Mouse (Mus musculus) ovary, postnatal 36 days (tissue): ENCODE data around the gene Rnaseh2c.
A peak's percentile ranks its signal among the peaks of the same experiment; 100 is the strongest.

Experiments
- DNase-seq: peaks from one replicate; pipeline ENCODE4 v3.0.0; 2022; ENCODE audit warnings: low spot score, mixed read lengths

Gene Rnaseh2c

DNA sequence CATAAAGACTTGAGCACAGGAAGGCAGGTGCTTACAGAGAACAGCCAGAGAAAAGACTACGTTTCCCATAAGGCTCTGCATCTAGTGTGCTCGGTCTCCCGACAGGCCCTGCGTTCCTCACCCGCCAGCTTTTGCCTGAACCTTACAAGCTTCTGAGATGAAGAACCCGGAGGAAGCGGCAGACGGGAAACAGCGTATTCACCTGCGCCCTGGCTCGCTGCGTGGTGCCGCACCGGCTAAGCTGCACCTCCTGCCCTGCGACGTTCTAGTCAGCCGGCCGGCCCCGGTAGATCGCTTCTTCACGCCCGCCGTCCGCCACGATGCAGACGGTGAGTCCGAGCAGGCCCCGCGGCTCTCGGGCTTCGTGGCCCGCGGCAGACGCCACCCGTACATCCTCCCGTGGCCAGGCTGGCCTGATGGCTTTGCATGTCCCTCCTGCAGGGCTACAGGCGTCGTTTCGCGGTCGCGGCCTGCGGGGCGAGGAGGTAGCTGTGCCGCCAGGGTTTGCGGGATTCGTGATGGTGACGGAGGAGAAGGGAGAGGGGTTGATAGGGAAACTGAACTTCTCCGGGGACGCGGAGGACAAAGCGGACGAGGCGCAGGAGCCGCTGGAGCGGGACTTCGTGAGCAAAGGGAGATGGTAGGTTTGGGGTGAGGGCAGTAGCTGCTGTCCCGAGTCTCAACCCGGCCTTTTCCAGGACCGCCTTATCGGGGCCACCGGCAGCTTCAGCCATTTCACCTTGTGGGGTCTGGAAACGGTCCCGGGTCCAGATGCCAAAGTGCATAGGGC, at the start of gene Rnaseh2c:
TSS of gene Rnaseh2c (plus strand) at position 122 of the 790 bp plus-strand sequence.
- DNase-seq = peak; percentile 74

DNA sequence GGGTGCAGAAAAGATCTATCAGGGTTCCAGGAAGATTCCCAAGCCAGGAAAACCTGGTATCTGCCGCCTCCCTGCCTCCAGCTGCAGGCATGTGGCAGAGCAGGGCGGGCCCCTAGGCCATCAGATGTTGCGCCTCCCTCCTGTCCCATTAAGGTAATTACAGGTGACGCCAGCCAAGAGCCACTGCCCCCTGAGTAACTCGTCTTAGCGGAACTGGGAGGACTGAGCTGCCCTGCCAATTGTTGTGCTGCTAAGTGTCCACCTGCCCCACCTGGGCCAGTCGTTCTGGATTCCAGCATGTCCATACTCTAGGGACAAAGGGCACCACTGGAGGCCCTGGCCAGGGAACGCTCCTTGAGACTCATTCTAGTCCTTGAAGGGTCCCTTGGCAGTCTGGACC, 47.9 kb upstream of the Rnaseh2c start:
- DNase-seq = no peak

DNA sequence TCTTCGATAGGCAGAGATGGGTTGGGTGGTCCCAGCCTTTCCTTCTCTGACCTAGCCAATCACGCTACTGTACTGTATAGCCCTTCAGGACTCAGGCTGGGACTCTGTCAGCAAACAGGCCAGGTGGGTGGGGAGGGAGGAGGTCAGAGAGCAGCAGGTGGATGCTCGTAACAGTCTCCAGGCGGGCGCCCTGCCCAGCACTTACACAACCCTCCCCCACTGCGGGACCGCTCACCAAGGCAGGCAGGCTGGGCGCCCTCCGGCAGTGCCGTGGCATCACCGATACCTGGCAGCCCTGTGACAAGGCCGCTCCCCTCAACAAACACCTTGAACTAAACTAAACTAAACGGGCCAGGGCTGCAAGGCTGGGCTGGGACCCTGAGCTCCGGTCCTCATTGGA, 47.5 kb upstream of the Rnaseh2c start:
- DNase-seq = no peak

DNA sequence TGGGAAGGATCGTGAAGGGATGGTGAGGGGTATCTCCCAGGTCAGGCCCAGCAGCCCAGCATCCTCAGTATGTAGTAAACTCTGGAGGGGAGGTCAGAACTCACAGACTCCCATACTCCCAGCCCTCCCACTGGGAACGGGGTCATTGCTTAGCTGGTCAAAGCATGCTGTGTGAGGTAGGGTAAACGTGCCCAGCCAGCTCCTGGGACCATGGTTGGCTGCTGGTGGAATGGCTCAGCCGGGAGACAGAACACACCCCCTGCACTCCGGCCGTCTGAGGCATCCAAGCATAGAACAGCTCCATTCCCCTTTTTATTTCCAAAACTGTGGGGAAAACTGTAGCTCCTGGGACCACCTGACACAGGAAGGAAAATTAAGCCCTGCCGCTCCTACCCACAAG, 43.5 kb upstream of the Rnaseh2c start:
- DNase-seq = no peak

DNA sequence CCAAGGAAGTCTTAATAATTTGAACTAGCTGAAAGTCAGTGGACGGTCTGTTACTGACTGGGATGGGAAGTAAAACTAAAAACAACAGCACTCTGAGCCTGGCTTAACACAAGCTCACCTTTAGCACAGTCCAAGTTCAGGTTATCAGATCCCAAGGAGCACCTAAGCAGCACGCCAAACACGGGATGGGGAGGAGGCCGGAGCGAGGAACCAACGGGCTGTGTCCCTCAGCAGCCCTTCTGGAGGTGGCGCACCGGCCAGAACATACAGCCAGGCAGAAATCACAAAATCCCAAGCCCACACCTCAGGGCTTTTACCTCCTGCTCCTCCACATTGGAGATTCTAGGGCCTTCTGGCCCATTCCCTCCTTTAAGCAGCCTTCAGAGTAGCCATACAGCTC, 42.9 kb upstream of the Rnaseh2c start:
- DNase-seq = no peak

DNA sequence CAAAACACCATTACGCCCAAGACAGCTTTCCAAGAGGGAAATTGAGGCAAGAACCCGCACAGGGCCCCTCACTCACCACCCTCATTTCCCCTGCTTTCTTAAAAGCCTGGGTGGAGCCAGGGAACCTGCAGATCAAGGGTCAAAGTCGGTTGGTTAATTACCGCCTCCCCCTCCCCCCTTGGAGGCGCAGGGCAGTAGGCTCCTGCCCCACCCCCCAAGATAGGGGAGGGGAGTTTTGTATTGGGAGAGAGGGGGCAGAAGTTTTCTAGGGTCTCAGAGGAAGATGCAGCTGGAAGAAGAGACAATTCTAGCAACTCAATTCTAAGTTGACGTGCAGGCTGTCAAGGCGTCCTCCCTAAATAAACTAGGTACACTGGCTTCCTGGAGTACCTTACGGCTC, 42.4 kb upstream of the Rnaseh2c start:
- DNase-seq = no peak

DNA sequence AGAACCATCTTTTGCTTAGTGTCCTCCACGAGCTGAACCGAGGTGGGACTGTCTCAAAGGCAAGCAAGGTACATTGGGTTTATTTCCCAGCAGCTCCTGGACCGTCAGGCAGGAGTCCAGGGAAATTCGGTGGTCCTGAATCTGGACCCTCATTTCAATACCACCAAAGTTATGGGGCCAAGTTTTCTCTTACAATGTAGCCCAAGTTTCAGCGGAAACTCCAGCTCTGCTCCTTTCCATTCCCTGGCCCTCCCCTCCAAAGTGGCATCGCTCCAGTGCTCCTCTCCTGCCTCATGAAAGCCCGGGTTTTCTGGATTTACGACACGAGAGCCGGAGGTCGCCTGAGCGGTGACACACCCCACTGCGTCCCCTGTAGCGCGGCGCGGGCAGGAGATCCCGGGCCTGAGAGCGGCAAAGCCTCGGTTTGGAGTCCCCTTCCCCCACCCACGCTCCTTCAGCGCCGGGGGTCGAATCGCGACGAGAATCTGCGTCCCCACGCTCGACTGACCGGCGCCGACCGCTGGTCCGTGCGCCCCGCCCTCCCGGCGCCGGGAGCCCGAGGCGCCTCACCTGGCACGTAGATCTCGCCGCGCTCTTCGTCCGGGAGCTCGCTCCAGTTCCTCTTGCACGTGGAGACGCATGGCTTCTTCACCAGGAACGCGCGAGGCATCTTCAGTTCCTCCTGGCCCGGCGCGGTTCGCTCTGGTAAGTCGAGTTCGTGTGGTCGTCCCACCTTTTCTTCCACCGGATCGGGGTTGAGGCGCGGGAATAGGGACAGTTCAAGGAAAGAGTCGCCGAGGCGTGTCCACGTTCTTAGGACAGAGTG, 41.8 kb upstream of the Rnaseh2c start:
- DNase-seq = no peak

DNA sequence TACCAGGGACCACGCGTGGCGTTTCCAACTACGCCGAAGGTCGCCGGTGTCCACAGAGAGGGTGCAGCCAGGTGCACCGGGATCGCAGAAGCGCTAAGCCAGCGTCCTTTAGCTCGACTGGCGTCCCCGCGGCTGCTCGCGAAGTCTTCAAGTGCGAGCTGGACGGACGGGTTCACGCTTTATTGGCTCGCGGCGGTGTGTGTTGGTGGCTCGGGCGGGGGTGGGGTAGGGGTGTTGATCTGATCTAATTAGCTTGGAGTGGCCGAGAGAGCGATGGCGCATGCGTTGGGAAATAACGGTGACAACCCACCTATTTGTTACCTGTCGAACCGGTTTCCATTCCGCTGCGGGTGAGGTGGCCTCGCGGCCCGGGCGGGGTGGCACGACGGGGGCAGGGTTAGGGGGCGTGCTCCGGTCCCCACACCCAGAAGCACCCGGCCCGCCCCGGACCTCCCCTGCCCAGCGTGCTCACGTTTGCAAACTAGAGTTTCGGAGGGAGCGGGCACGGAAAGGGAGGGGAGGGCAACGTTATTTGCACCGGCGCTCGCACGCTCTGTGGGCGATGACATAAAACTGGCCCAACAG, 41.1 kb upstream of the Rnaseh2c start, which contains the start of gene Ovol1:
TSS of gene Ovol1 (minus strand) at position 190 of the 585 bp plus-strand sequence.
- DNase-seq = peak; percentile 40

DNA sequence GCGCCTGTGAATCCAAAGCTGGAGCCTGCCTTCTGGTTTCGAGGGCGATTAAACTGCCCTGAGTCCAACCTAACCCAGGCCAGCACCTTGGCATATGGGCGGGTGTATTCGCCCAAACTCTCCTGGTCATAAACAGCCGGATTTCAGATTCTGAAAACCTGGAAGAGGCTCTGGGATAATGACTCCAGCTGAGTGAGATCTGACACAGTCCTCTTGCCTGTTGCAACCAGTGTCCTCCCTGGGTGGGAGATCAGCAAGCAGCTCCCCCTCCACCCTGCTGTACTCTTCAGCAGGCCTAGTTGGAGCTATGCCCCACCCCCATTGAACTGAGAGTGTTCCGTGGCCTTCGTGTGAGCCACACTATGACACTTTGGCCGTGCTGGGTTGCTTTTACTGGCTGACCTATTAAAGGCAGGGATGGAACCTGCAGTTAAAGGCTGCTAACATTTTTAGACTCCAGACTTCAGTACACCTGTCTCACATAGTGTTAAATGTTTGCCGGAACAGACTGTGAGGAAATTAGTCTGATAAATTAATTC, 40.4 kb upstream of the Rnaseh2c start:
- no peak for DNase-seq

DNA sequence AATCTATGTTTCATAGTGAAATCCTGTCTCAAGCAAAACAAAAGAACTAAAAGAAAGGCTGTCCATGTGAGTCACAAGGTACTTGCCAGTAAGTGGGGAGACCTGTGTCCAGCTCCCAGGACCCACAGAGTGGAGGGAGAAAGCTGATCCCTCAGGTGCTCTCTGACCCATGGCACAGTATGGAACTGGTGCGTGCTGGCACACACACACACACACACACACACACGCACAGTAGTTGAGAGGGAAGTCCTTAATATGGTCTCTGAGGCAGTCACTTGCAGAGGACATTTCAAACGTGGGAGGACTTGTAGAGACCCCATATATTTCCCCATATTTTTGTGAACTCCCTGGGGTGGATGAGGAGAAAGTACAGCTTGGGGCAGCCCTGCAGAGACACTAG, 39.8 kb upstream of the Rnaseh2c start:
- no peak for DNase-seq

DNA sequence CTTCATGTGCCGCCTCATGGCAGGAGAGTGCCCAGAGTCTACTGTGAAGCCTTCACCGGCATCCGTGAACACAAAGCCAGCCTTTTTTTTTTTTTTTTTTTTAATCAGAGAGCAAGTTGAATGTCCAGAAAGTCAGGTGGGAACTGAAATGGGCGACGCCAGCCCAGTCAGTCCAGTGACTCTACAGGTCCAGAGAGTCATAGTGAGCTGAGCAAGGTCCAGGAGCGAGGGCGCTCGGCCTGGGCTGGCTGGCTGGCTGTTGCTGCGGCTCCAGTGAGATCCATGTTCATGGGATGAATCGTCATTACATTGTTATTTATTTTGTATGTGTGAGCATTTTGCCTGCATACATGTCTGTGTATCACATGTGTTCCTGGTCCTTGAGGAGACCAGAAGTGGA, 38.9 kb upstream of the Rnaseh2c start:
- DNase-seq = no peak

DNA sequence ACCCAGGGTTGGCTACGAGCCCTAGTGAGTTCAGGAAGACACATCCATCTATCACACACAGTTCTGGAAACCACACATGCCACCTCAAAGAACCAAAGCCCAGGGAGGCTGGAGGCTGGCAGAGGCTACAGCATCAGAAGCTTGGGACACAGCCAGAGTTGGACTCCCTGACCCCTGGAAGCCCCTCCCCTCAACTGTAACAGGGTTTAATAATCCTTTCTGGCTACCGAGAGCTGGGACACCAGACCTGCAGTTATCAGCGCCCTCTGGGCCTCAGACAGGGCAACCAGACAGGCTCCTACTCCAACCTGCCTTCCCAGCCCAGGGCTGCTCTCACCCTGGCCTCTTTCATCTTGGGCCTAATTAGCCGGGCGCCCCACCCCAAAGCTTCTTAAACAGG, 35.4 kb upstream of the Rnaseh2c start:
- no peak for DNase-seq

DNA sequence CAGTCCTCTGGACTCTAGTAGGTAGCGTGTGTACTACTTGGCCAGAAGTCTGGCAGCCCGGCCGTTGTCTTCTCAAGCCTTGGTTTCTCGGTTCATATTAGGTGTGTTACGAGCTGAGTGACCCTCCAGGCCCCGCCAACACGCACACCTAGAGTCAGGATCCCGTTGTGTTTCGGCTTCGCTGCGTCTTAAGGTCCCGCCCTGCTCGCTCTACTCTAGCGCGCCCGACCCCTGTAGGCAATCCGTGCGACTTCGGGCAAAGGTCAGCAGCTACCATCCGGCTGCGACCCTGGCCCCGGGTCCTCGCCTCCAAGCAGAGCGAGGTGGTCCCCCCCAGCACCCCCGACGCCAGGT, 34.5 kb upstream of the Rnaseh2c start:
- no peak for DNase-seq

DNA sequence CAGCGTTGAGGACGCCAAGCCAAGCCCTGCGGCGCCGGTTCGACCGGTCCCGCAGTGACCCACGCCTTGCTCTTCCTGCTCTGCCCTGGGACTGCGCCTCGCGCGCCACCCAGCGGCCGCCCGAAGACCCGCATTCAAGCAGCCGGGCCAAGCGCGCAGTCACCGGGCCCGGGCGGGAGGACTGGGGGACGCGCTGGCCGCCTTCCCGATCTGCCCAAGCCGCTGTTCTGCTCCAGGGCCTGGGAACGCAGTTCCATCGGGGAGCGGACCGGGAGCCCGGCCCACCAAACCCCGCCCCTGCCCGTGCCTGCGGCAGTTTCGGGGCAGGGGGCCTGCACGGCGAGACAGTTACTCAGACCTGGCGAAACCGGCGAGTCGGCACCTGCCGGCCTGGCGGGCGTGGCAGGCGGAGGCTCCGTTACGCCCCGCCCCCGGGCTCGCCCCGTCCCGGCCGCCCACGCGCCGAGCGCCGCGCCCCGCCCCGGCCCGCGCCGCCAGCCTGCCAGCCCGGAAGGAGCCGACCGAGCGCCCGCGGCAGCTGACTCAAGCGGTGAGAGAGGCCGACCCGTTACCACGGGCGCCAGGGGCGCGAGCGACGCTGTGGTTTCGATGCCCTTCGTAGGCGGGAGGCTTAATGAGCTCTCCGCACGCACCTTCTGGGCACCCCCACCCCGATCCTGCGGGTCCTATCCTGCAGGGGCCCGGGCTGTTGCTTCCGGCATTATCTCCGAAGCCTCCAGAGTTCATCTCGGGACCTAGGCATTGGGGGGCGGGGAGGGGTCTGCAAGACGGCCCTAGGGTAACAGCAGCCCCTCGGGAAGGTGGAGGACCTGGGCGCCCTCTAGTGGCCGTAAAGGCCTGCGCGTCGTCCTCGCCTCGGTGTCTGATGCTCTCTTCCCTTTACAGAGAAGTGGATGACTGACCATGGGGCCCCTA, 33.9 kb upstream of the Rnaseh2c start, which contains the start of gene Ap5b1:
TSS of gene Ap5b1 (plus strand) at position 492 of the 936 bp plus-strand sequence.
- DNase-seq = peak; percentile 92

DNA sequence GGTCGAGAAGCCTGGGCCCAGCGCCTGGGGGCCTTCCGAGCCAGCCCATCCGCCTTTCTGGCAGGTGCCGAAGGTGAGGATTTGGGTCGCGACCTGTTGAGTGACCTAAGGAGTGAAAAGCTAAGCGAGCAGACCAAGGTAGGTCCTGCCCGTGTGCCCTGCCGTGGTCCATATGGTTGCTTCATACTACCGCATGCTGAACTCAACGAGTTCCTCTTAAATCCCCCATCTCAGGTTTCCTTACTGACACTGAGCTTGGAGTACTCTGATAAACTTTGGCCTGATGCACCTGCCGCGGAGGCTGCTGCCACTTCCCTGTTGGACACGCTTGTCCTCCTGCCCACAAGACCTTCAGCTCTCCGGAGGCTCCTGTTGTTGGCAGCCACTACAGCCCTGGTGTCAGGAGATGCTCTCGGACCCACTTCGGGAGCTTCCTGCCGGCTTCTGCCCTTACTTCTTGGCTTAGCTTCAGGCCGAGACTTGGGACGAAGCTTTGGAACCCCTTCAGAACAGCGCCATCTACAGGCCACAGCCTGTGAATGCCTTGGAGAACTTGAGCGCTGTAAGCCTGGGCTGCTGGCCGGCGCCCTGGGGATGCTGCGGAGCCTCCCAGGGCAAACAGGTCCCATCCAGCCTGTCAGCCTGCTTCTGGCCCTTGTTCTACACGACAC, 33.1 kb upstream of the Rnaseh2c start:
- DNase-seq = peak; percentile 78

DNA sequence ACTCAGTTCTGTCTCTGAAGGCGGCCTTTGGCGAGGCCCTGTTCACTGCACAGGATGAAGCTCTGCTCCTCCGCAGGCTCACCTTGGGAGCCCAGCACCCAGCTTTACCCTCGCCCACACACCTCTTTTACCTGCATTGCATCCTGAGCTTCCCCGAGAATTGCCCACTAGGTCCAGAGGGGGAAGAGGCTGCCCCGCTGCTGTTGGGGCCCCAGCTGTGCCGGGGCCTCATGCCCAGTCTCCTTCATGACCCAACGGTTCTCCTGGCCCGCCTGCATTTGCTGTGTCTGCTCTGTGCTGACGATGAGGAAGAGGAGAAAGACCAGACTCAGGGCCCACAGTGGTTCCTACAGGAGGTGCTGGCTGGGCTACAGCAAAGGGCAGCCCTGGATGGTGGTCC, 32.2 kb upstream of the Rnaseh2c start:
- no peak for DNase-seq

DNA sequence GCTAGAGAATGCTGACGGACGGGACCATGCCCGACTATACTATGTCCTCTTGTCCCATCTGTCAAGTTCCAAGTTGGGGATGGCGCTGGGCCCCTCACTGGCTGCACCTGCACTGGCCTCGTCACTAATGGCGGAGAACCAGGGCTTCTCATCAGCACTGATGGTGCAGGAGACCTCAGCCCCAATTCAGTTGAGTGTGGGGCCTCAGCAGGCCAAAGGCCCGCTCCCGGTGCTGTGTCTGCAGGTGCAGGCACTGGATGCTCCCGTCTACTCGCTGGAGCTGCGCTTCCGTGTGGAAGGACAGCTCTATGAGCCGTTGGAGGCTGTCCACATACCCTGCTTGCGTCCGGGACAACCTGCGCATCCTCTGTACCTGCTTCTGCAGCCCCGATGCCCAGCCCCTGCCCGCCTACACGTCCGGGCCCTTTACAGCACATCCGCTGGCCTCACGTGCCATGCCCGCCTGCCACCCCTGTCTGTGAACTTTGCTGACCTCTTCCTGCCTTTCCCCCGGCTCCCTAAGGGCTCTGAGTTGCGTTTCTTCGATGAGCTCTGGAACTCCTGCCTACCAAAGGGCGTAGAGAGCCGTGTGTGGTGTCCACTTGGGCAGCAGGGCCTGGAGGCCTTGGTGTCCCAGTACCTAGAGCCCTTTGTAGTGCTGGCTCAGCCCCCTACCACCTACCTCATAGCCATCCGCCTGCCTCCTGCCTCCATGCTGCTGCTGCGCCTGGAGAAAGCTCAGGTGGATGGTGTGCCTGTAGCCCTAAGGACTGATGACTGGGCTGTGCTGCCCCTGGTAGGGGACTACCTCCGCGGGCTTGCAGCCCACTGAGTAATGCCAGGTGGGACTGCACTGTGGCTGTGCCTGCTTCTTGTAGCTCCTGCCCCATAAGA, 31.1 kb upstream of the Rnaseh2c start:
- no peak for DNase-seq

DNA sequence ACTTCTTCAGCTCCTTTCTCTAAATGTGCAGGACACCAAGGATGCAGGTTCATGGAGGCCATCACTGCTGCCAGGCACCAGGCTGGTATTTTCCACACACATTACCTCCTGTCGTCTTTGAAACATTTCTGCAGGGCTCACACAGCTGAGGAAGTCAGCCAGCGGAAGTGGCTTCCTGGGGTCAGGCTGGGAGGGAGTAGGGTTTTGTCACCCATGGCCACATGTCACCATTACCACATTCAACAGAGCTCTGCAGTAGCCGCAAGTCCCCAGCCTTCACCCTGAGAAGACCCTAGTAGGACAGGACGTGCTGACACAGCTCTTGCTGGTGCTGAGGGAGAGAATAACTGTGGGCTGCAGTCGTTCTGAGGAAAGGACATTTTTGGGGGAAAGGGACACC, 29.8 kb upstream of the Rnaseh2c start:
- no peak for DNase-seq

DNA sequence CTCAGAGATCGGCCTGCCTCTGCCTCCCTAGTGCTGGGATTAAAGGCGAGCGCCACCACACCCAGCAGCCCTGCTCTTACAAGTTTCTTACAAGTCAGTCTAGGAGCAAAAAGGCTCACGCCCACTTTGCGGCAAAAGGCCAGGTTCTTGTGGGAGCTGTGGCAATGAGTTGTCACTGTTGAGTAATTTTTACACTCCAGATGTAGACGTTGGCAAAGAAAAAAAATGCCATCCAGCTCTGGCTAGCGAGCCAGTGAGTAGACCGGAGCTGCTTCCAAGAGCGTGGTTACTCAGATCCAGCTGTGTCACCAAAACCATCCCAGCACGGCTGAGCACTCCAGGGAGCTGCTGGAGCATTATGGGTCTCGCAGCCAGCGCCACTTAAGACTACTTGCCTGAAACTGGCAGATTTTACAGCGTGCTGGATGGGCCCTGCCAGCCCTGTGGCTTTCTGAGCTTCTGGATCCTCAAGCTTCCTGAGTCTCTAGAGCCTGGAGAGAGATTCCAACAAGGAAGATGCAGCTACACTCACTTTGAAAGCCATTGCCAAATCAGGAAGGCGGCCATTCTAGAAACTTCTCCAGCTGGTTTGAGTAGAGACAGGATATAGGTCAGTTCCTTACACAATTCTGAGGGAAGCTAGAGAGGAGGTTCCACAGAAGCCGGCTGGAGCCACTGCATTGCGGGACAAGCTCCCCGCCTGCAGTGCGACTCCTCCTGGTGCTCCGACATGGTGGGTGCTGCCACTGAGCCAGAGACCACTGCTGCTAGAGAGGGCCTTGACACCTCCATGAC, 29.1 kb upstream of the Rnaseh2c start:
- DNase-seq = no peak
